Mouse (Mus musculus) cerebellum, postnatal 36 days (tissue): ENCODE measurements around the gene Fbn1.

Experiments used
- DNase-seq, 2 experiments: peaks; one replicate each; pipeline ENCODE4 v3.0.0; 2021 to 2022; ENCODE audit warnings: mixed read lengths in 2 of 2

Fbn1 gene

DNA sequence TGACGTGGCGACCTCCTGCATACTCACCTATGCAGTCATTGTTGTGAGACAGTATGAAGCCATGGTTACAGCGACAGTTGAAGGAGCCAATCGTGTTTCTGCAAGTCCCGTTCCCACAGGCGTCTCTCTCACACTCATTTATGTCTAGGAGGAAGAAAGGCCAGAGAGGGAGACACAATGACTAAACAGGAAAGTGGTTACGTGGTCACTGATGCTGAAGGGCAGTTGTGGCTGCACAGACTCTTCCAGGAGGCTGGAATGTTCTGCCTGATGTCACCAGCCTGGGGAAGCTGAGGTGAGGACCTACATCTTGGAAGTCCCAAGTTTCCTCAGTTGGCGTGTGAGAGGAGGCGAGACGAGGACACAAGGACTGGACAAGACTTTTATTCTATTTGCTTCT, 177.3 kb downstream of the Fbn1 start:
- no peak for DNase-seq

DNA sequence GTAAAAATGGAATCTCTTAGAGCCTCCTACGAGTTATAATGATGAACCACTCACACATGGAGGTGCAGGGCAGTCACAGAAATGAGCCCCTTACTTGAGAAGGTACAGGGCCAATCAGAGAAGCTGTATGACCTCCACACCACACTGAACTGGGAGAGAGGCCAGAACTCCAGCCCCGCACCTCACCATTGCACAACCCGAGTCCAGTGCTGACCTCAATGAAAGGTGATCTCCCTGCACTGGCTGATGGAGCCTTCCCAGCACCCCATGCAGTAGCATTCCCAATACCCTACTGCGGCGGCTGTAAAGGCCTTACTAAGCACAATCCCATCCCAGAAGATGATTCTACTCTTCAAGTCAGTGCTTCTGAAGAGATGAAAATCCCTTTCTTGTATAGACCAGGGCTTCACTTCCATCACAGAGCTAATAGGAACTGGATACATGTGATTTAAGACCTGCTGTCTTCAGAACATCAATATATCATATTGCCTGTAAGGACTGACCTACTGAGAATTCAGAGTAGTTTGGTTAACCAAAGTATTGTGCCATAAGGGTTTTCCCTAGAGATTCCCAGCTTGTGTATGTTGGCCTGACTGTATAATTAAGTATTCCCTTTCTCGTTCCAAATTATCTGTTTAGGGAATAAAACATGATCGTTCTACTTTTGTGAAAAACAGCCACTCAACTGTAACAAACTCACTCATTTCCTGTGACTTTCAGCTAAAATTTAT, 182.5 kb downstream of the Fbn1 start:
- DNase-seq, result no peak

DNA sequence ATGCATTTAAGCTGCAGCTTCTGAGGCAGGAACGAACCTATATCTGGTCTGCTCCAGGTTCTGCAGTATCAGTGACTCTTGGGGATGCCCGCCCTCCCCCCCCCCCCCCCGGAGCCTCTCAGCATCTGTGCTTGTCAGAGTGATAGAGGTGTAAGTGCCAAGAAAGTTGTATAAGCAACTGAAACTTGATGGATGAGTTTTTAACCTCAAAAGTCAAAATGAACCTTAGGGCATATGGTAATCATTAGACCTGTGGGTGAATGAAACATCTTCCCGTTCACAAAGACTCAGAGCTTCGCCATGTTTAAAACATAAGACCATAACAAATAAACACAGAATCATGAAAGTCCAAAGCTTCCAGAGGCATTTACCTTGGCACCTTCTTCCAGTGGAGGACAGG, 183.3 kb downstream of the Fbn1 start:
- no peak for DNase-seq

DNA sequence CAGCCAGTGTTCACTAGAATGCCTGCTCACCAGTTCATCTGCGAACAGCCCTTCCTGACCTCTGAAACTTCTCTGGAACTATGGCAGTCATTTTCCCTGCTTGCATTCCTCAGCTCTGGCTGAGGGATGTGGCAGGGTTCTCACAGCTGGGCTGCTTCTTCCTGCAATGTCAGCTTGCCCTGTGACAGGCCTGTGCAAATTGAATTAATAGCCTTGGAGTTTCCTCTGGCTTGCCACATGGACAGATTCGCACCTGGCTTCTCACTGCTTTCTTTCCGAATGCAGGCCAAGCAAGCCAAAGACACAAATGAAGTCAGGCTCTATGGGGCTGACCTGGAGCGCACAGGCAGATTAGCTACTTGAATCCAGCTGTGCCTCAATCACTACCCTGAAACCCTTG, 184.4 kb downstream of the Fbn1 start:
- DNase-seq, result no peak

DNA sequence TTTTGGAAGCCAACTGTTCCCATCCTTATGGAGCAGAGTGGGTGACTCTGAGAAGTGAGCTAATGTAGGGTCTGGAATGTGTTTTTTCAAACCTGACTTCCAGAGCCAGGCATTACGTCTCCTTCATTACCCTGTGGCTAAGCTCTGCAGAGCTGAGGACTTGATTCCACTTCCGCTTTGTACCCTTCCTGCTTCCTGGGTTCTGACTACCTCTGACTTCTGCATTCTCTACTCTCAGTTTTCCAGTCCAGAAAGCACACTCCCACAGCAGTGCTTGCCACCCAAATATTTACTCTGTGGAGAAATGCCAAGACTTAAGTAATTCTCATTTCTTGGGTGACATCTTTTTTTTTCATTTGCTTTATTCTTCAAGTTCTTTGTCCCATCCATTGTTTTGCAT, 185.2 kb downstream of the Fbn1 start:
- DNase-seq, result no peak

DNA sequence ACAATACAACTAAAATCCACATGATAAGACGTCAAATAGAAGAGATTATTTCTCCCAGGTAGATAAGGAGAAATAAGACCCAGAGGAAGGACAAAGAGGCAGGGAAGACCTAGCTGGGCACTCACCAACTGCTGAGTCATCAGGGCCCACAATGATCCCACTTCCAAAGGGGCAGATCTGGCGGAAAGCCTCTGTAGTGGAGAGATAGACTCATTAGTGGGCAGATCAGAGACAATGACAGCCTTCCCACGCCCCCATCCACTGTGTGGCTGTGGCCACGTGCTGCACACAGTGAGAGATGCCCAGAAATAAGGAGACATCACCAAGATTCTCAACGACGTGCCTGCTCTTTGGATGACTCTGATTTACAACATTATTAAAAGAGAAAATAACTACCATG, 186.7 kb downstream of the Fbn1 start:
- DNase-seq, result no peak

DNA sequence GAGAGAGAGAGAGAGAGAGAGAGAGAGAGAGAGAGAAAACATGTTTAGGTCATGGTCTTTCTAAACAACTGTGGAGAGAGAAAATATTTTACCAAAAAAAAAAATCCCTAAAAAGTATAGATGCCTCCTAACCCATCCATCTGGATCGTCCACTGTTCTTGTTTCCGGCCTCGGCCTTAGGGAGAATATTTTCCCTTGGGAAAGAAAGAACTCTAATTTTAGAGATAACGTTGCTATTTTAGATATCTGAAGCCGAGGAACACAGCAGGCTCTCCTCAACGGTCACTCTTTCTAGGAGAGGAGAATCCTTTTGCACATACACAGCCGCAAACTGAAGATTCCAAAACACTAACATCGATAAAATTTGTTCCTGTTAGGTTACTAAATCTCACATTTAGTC, 188.1 kb downstream of the Fbn1 start:
- no peak for DNase-seq

DNA sequence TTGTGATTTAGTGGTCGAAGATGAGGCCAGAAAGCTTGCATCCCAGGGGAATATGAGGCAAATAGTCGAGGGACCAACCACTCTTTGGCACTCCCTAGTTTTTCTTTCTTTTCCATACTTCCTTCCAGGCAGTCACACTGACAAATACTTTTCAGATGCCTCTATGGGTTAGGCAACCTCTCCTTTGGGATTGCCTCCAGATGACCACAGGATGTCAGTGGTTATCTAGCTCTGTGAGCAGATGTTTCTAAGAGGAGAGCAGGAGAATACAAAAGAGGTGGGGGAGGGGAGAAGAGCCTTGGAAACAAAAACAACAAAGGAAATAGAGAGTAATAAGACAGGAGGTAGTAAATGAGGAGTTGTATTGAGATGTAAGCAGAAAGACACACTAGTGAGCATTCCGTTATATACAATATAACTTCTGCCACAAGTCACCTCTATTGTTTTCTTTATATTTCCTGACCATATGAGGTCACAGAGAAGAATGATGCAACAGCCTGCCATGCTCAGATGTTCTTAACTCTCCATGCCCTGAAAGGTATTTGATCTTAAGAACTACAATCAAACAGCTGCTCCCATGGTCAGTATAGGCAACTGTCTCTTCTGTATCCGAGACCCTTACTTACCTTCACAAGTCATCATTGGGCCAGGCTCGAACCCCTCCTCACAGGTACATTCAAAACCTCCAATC, 189.3 kb downstream of the Fbn1 start:
- DNase-seq, result no peak

DNA sequence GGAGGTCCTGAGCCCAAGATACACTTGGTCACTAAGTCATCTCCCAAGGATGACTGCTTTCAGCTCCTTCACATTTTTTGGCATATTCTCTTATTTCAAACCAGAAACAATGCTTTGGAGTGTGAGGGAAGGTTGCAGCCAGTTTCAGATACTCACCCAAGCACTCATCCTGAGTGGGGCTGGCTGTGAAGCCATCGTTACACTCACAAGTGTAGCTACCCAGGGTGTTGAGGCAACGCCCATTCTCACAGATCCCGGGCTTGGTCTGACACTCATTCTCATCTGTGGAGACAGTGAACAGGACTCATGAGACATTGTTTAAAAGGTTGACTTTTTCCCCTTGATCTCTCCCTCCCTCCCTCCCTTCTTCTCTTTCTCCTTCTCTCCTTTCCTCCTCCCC, 192.6 kb downstream of the Fbn1 start:
- DNase-seq, result no peak

DNA sequence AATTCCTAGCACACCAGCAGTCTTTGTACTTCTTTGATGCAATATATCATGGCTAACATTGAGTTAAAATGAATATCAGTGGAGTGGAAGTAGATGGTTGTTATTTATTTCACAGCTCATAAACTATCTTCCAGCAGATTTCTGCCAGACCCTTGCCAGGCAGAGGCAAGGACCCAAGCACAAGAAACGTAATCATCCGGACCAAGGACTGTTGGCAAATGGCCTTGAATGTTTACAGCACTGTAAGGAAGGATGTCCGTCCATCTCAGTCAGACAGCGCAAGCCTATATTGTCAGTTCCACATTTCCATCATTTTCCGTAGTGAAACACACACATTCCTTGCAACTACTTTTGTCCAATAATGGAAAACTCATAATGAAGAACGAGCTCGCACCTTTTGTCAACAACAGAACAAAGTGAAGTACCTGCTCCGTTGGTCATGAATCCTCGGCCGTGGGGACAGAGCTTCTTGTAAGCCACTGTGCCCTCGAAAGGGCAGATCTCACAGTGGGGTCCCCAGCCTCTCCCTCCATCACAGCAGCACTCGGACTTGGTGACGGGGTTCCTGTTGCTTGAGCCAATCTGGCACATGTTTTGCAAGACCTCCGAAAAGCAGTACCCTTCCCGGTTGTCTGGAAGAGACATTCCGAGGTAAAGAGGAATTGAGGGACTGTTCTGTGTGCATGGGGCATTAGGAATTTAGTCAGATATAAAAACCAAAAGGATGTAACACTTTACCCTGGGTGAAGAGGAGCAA, 193.4 kb downstream of the Fbn1 start:
- DNase-seq, result no peak

DNA sequence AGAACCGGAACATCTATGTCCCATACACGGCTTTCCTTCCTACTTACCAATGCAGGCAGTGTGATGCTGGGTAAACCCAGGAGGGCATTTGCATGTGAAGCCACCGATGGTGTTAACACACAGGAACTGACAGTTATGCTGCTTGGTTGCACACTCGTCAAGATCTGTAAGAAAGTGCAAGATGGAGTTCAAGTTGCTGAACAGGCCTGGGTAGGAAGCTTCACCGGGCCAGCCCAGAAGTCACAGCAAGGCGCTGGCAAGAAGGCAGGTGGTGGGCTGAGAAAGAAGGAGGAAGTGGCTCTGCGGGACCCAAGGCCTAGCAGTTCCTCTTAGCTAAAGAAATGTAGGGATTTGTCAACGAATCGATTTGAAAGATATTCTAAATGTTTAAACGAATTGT, 198.1 kb downstream of the Fbn1 start:
- no peak for DNase-seq

DNA sequence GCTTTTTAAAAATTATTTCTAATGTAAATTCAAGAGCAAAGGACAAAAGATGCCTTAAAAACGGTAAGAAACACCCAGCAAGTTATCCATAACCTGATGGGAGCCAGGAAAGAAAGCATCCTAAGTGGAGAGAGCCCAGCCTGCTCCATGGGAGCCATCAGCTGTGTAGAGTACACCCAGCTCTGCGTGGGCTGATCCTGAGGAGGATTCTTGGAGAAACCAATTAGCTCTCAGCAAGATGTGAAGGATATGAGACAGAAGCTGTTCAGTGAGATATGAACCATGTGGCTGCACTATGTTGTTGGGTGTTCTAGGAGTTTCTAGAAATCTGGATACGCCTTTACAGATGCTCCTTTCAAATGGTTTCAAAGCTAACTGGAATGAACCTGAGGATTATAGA, 202.1 kb downstream of the Fbn1 start:
- no peak for DNase-seq

DNA sequence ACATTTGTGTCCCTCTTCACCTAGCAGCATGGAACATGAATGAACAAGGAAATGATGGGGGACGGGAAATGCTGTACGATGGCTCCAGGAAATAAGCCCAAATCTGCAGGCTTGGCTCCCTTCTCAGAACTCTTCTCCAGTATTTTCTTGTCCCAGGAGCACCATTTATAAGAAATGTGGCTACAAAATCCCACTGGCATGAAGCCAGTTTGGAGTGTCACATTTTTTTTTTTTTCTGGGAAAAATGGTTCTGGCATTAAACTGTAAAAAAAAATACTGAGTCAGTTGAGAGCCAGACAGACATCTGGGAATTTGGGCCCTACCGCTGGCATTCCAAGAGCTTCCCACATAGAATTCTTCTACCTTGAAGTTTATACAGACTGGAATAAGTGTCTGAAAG, 203.0 kb downstream of the Fbn1 start:
- DNase-seq, result no peak

DNA sequence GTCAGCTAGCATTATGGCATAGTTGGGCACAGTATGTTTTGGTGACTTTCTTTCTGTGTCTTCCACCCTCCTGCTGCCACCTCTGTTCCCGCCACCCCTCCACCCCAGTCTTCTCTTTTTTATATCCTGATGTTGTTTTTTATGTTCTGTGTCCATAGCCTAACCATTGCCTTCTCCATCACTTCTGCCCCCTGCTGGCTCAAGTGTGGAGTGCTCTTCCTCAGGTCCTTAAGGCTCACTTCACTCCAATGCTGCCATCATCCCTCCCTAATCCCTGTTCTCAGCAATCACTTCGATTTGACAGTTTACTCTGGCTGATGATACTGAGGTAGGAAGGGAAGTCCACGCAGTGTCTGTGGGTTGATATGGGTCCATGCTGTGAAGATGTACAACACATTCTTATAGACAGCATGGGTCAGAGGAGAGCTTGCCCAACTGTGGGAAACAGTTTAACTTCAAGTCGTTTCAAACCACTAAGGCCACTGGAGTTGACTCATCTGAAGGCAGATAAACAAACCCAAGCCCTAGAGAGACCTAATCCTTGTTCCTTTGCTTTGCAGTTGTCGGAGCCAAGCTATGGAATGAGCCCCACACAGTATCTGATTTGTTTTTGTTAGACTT, 203.9 kb downstream of the Fbn1 start:
- no peak for DNase-seq

DNA sequence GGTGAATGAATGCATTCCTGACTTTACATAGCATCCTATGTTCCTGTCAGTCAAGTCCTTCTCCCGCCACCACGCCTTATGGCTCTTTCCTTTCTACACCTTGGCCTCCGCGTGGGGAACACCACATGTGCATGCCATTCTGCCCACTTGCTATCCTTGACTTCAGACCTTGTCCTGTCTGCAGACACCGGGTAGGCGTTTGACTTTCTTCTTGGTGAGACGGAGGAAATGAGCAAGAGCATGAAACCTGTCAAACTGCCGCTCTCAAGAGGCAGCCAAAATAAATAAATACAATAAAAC, 205.2 kb downstream of the Fbn1 start:
- DNase-seq, result no peak

DNA sequence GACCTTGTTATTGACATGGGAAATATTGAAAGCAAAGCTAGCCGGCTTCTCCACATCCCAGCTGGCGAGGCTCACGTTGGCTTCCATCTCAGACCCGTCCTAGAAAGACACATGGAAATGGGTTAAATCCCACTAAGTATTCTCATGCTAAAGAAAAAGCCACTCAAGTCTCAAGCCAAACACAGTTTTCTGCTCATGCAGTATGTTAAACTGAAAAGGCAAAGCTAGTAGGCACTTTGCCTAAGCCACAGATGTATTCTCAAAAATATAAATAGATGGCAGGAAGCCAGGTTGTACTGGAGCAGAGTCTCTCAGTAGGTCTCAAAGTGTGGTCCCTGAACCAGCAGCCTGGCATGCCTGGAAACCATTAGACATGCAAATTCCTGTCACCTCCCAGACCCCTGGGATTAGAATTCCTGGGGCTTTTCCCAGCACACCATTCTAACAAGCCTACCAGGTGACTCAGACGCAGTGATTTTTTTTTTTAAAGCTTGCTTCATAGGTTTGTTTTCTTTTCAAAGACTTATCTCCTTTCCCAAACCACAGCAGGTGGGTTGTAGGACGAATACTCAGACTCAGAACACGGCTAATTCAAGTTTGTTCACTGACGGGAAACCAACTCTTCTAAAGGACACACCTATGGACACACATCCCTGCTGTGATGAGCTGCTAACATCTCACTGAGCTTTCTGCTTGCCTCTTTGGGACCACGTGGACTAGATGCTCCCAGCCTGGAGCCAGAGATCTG, 205.7 kb downstream of the Fbn1 start:
- no peak for DNase-seq

DNA sequence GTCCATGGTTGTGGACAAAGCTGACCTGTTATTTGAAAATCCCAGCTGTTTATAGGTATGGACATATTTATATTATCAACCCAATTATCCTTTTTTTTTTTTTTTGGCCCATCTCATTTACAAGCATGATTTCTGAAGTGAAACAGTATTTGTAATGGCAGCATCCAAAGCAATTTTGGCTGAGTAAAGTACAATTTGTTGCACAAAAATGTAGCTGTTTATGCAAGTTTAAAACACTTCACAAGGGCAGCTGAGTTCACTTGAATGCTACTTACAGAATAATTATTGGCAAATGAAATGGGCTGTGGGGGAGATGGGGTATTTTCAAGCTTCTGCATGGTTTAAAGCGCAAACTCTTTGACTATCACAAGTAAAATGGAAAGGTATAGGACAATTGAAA, 209.0 kb downstream of the Fbn1 start:
- DNase-seq, result no peak

DNA sequence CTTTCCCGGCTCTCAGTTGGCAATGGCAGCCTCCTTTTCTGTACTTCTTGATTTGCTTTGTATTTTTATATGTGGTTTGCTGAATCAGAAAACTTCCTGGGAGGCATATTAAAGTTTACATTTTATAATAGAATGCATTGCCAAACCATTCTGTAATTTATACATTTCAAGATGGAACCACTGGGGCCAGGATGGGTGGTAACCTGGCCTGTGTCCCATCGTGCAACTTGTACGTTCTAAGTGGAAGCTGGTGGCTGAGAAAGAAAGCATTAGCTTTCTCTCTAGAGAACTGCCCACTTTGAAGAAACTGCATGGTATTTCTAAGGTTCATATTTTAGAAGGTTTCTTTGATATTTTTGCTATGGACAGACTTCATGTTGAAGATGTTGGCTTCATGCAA, 212.3 kb downstream of the Fbn1 start:
- DNase-seq, result no peak

DNA sequence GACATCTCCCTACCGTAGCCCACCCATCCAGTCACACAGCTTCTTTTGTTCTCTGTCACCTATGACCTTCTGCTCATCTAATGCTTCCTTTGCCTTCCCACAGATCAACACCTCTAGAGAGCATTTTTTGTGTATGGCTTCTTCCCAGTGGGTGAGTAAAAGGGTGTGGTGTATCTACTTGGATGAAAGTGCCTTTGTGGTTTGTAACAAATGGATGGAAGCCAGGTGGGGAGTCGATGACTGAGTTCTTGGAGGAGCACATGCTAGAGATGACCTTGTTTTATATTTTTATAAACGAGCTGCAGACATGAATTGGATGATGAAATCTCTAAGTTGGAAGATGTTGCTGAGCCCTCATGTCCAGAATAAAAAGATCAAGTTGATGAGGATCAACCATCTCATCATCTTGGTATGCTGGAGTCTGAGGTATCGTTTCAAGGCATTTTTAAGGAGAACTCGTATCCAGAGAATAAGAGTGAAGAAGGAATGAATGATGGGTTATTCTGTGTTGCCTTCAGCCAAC, 213.8 kb downstream of the Fbn1 start:
- no peak for DNase-seq

DNA sequence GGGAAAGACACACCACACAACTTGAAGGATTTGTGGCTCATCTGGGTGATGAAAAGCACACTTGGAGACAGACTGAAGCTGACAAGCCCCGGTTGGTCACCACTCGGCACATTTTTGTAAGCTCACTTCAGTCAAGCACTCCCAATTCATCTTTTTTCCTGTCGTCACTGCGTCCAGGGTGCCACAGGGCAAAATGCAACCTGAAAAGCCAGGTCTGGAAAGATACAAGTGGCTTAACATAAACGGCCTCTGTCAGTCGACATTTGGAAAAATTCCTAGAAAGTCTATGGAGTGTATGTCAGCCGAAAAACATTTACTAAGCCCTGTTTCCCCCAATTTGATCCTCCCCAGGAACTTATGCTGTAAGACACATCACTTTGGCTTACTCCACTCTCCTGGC, 215.2 kb downstream of the Fbn1 start:
- DNase-seq, result no peak

DNA sequence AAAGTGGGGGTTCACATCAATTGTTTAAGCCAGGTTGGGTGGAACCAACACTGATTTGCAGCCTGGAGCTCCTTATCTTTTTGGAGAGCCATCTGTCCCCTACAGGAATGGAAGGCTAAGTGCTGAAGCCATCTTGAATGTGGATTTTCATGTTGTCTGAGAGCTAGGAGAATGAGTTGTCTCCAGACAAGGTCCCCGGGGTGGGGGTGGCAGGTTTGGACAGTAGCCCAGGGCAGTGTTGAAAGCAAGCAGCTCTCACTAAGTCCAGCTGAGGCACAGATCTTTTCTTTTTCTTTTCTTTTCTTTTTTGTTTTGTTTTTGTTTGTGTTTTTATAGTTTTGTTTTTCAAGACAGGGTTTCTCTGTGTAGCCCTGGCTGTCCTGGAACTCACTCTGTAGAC, 216.7 kb downstream of the Fbn1 start:
- no peak for DNase-seq

DNA sequence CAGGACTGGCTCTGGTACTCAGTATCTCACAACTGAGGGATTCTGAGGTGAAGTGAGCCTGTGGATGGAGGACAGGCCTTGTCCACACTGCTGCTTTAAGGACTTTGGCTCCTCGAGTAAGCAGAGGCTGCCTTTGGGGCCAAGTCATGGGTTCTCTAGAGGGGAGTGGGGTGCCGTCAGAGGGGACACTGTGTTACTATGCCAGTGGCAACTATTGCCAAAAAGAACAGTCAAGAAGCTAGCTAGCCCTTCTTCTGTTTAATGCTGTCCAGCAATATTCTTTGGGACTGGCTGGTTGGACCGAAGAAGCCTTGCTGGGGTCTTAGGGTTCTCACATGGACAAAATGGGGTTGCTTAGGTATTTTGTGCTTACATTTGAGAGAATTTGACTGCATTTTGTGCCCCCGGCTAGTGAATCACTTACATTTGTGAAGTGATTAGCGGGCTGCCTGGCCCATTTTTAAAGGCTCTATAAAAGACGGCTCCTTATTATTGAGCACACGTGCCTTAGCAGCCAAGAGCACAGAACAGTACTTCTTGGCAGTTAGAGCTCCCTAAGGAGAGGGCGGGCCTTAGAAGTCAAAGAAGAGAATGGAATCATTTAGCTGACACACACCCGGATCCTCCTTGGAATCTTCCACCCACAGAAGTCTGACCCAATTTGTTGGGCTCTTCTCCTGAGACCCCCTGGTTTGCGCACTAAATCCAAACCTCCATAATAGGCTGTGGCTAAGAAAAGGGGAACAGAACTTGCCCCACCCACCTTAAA, 217.4 kb downstream of the Fbn1 start:
- DNase-seq, result no peak
